Mouse (Mus musculus) lung, postnatal 0 days (tissue): ENCODE data around the gene Ttll5.

Source experiments
- CTCF ChIP-seq: IDR thresholded peaks from 2 replicates; pipeline ENCODE4 v1.5.1; 2016; ENCODE audit warnings: antibody characterized with exemption, mild to moderate bottlenecking
- EP300 ChIP-seq: IDR thresholded peaks from 2 replicates; pipeline ENCODE4 v1.6.1; 2016; ENCODE audit warnings: antibody characterized with exemption, mild to moderate bottlenecking, control low read depth

GRCm38 (mm10) chr12:85869423-85869822 is 45.0 kb downstream of the Ttll5 start:
- TF ChIP-seq CTCF (peak; percentile 21; the same call in 1 of the 2 replicates), EP300 (peak; percentile 84)
